Mouse (Mus musculus): ENCODE measurements at regions not wholly inside any gene's neighbourhood (a gene's known extent, or its start where the extent isn't known, plus 50 kb on each side); places are given as distances from the start of the nearest gene placed in this dataset.

DNA sequence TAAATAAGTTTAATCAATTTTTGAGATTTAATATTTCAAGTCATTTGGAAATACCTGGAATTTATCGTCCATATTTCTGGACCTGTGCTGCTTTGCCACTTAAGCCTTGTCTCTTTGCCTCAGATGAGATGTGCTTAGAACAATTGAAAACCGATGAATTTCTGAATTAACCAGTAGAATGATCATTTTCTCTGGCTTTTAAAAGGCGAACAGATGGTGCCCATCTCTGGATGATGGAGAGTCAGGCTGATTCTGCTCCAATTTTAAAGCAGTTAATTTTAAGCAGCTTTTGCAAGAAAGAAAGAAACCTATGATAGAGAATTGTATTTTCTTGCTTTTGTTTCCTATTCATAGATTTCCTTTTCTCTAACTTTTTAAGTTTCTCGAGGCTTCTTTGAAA lies 767.7 kb downstream of the Hace1 start:
- no peak overlapping the region for H3K9ac ChIP-seq (ENCODE audit: insufficient read depth, low read depth)
- in situ Hi-C loops (cut with MboI; ENCODE audit: low pct_ligation_motif_present, low pct_unique_long_range_greater_than_20kb, low sequenced_read_pairs) (no loop called here), dilution Hi-C loops (cut with MboI; ENCODE audit: extremely low pct_ligation_motif_present, extremely low pct_unique_long_range_greater_than_20kb, low sequenced_read_pairs) (no loop called here)
- no peaks in the 10 kb centered on the region for H3K36me3 ChIP-seq (replicated peaks in 1 of 2; ENCODE audit: control insufficient read depth in 1 of 2, insufficient read depth in 1 of 2, low read length in 1 of 2)
- no peaks in the 10 kb centered on the region for H3K9me3 ChIP-seq (replicated peaks; ENCODE audit: low read length)
- H3K4me3 ChIP-seq (replicated peaks in 1 of 3; ENCODE audit: low read depth in 2 of 3, low read length in 2 of 3, poor library complexity in 1 of 3): no peak overlapping the region
- no peaks in the 10 kb centered on the region for H3K79me2 ChIP-seq (replicated peaks; ENCODE audit: control insufficient read depth, extremely low read depth, insufficient read depth, poor library complexity, severe bottlenecking)
- H3K27ac ChIP-seq (ENCODE audit: insufficient read depth, low read depth): no peak overlapping the region
- no peaks in the 10 kb centered on the region for H3K27me3 ChIP-seq (replicated peaks)
- DNase-seq (ENCODE audit: extremely low read depth): no peak
- H3K4me1 ChIP-seq (ENCODE audit: control insufficient read depth in 1 of 2, insufficient read depth in 2 of 2): no peaks in the 10 kb centered on the region
- no peak overlapping the region for H3K4me2 ChIP-seq (ENCODE audit: insufficient read depth, low read depth, poor library complexity, severe bottlenecking)
- TF ChIP-seq MYC (IDR thresholded peaks at IDR 0.05; ENCODE audit: low read depth, low read length) (no peak), CHD2 (IDR thresholded peaks at IDR 0.05; ENCODE audit: low read length) (no peak), ZC3H11A (IDR thresholded peaks at IDR 0.05; ENCODE audit: low read depth, low read length) (no peak), ZNF384 (IDR thresholded peaks at IDR 0.05; ENCODE audit: low read depth, low read length) (no peak), POLR2AphosphoS2 (IDR thresholded peaks at IDR 0.05; ENCODE audit: low read depth, low read length) (no peak), MEF2A (IDR thresholded peaks at IDR 0.05; ENCODE audit: borderline replicate concordance, low read depth, low read length) (no peak), CTCF (conservative IDR thresholded peaks at IDR 0.05 in 1 of 2, IDR thresholded peaks at IDR 0.05 in 1 of 2; ENCODE audit: low read depth in 2 of 2, low read length in 2 of 2) (no peak), JUND (conservative IDR thresholded peaks at IDR 0.05; ENCODE audit: low read depth, low read length) (no peak), USF2 (conservative IDR thresholded peaks at IDR 0.05; ENCODE audit: low read depth, low read length) (no peak), ZKSCAN1 (IDR thresholded peaks at IDR 0.05; ENCODE audit: borderline replicate concordance, low read depth, low read length) (no peak), TBP (conservative IDR thresholded peaks at IDR 0.05; ENCODE audit: low read depth, low read length) (no peak), CHD1 (IDR thresholded peaks at IDR 0.05; ENCODE audit: low read depth, low read length) (no peak), KAT2A (IDR thresholded peaks at IDR 0.05; ENCODE audit: insufficient replicate concordance, low read length) (no peak), ZMIZ1 (IDR thresholded peaks at IDR 0.05; ENCODE audit: low read depth, low read length) (no peak), USF1 (IDR thresholded peaks at IDR 0.05; ENCODE audit: low read depth, low read length) (no peak), JUN (IDR thresholded peaks at IDR 0.05; ENCODE audit: insufficient read depth, low read depth, low read length) (no peak), SMC3 (IDR thresholded peaks at IDR 0.05; ENCODE audit: low read depth, low read length) (no peak)

DNA sequence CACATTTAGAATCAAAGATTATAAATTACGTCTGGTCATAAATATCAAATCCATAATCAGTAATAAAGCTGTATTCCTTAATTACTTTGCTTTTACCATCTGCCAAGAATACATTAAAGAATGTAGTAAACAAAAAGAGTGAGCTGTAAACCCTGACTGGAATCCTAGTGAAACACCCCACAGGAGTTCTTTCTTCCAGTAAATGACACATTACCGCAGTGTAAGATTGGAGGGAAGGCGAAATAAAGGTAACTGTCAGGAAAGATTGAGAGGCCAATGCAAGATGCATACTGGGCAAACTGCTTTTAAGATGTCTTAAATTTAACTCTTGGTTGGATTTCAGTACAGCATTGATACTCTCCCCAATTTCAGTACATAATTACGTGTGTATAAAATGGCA lies 772.0 kb downstream of the Hace1 start:
- no peaks in the 10 kb centered on the region for H3K27me3 ChIP-seq (replicated peaks)
- H3K4me1 ChIP-seq (ENCODE audit: control insufficient read depth in 1 of 2, insufficient read depth in 2 of 2): no peaks in the 10 kb centered on the region
- no peak overlapping the region for H3K4me3 ChIP-seq (replicated peaks in 1 of 3; ENCODE audit: low read depth in 2 of 3, low read length in 2 of 3, poor library complexity in 1 of 3)
- dilution Hi-C loops (cut with MboI; ENCODE audit: extremely low pct_ligation_motif_present, extremely low pct_unique_long_range_greater_than_20kb, low sequenced_read_pairs): no loop called here
- no peaks in the 10 kb centered on the region for H3K9me3 ChIP-seq (replicated peaks; ENCODE audit: low read length)
- DNase-seq (ENCODE audit: extremely low read depth): no peak
- H3K9ac ChIP-seq (ENCODE audit: insufficient read depth, low read depth): no peak overlapping the region
- H3K79me2 ChIP-seq (replicated peaks; ENCODE audit: control insufficient read depth, extremely low read depth, insufficient read depth, poor library complexity, severe bottlenecking): no peaks in the 10 kb centered on the region
- no peak overlapping the region for H3K4me2 ChIP-seq (ENCODE audit: insufficient read depth, low read depth, poor library complexity, severe bottlenecking)
- TF ChIP-seq CTCF (conservative IDR thresholded peaks at IDR 0.05 in 1 of 2, IDR thresholded peaks at IDR 0.05 in 1 of 2; ENCODE audit: low read depth in 2 of 2, low read length in 2 of 2): no peak
- TF ChIP-seq NELFE (IDR thresholded peaks at IDR 0.05; ENCODE audit: low read depth, low read length): no peak
- no peak for TF ChIP-seq CHD1 (IDR thresholded peaks at IDR 0.05; ENCODE audit: low read depth, low read length)
- no peak for TF ChIP-seq SIN3A (IDR thresholded peaks at IDR 0.05; ENCODE audit: low read length)
- no peak for TF ChIP-seq GABPA (IDR thresholded peaks at IDR 0.05; ENCODE audit: insufficient replicate concordance, low read depth, low read length)
- no peak for TF ChIP-seq ZC3H11A (IDR thresholded peaks at IDR 0.05; ENCODE audit: low read depth, low read length)
- no peak for TF ChIP-seq MYC (IDR thresholded peaks at IDR 0.05; ENCODE audit: low read depth, low read length)
- no peak for TF ChIP-seq HCFC1 (IDR thresholded peaks at IDR 0.05; ENCODE audit: low read depth, low read length)
- TF ChIP-seq UBTF (IDR thresholded peaks at IDR 0.05; ENCODE audit: low read depth, low read length): no peak
- TF ChIP-seq MAFK (IDR thresholded peaks at IDR 0.05; ENCODE audit: insufficient replicate concordance, low read length): no peak
- no peak for TF ChIP-seq E2F4 (IDR thresholded peaks at IDR 0.05; ENCODE audit: insufficient replicate concordance, low read depth, low read length)
- TF ChIP-seq IRF4 (IDR thresholded peaks at IDR 0.05; ENCODE audit: low read depth, low read length): no peak
- TF ChIP-seq JUND (conservative IDR thresholded peaks at IDR 0.05; ENCODE audit: low read depth, low read length): no peak
- no peak for TF ChIP-seq TCF12 (IDR thresholded peaks at IDR 0.05; ENCODE audit: low read depth, low read length)
- no peak for TF ChIP-seq MAX (IDR thresholded peaks at IDR 0.05; ENCODE audit: low read length)
- no peak for TF ChIP-seq ELF1 (IDR thresholded peaks at IDR 0.05; ENCODE audit: low read depth, low read length)
- H3K36me3 ChIP-seq (replicated peaks in 1 of 2; ENCODE audit: control insufficient read depth in 1 of 2, insufficient read depth in 1 of 2, low read length in 1 of 2): no peaks in the 10 kb centered on the region
- no peak overlapping the region for H3K27ac ChIP-seq (ENCODE audit: insufficient read depth, low read depth)
- in situ Hi-C loops (cut with MboI; ENCODE audit: low pct_ligation_motif_present, low pct_unique_long_range_greater_than_20kb, low sequenced_read_pairs): no loop called here
